Mouse (Mus musculus): ENCODE measurements around the gene Tgfbrap1. TPM values are rescaled to one million over a fixed set of nuclear protein-coding genes. Genes with fewer than 3 reads are reported as not detected.
"Not testable (repeated sequence)": the region's sequence is repeated elsewhere in the genome, so short reads cannot be mapped to it uniquely, and the experiment has no call there.

Gene Tgfbrap1
- total RNA-seq, 1 experiment from 2014 or later = 12.8 TPM

GRCm38 (mm10) chr1:43045204-43045982 lies 53.0 kb downstream of the Tgfbrap1 start:
- ATAC-seq (replicated peaks; ENCODE audit: low read depth, poor library complexity, severe bottlenecking) = no peak

- no peak for ATAC-seq (replicated peaks; ENCODE audit: low read depth, poor library complexity, severe bottlenecking)
These were observed 56.2 kb downstream of the Tgfbrap1 start for GRCm38 (mm10) chr1:43042271-43042670.

DNA sequence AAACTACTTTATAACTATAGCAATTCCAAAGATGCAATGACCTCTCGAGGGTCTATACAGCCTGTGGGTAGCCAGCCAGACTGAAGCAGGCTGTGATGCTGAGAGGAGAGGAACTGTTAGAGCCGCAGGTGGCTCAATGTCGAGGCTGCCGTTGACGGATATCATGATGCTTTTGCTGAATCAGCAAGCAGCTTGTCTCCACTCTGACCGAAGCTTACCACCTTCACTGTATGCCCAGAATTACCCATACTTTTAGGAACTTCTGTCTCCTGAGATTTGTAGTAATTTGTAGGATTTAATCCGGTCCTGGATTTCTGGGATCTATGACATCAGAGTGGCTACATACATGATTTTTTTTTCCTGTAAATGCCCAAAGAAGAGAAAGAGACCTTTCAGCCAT lies 62.4 kb downstream of the Tgfbrap1 start:
- ATAC-seq (replicated peaks; ENCODE audit: low read depth, poor library complexity, severe bottlenecking) = no peak

GRCm38 (mm10) chr1:43015153-43015685 lies 83.2 kb downstream of the Tgfbrap1 start:
- not testable (repeated sequence) for ATAC-seq (replicated peaks; ENCODE audit: low read depth, poor library complexity, severe bottlenecking)

GRCm38 (mm10) chr1:43010461-43010860 lies 88.0 kb downstream of the Tgfbrap1 start:
- ATAC-seq (replicated peaks; ENCODE audit: low read depth, poor library complexity, severe bottlenecking) = no peak

DNA sequence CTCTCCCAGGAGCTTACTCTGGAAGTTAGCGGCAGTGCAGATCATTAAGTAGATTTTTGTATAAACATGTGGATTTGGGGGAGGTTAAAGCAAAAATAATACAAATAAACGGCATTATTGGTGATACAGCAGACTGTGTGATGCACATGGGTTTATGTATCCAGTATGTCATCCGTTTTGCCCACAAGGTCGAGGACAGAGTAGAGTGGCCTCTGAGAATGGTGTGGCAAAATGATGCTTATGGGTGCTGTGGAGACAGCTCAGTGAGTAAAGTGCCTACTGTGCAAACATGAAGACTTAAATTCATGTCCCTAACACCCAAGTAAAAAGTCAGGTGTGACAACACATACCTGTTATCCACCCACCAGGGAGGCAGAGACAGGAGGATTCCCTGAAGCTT lies 91.9 kb downstream of the Tgfbrap1 start:
- no peak for ATAC-seq (replicated peaks; ENCODE audit: low read depth, poor library complexity, severe bottlenecking)

- ATAC-seq (replicated peaks; ENCODE audit: low read depth, poor library complexity, severe bottlenecking) = no peak
These were observed 92.4 kb downstream of the Tgfbrap1 start for GRCm38 (mm10) chr1:43006051-43006514.

Other genes starting within 250 kb of the Tgfbrap1 start
- gene Mrps9, start 247.4 kb downstream of the Tgfbrap1 start, total RNA-seq (2017) = 74.1 and 93.7 TPM in 2 replicates
- gene Gpr45, start 145.8 kb downstream of the Tgfbrap1 start, total RNA-seq (2017) = 2.1 and 2.7 TPM in 2 replicates
- 21.3 and 26.4 TPM in 2 replicates for gene AI597479, start 73 bp upstream of the Tgfbrap1 start, total RNA-seq (2017)
- 0.32 TPM in 1 of 2 replicates, not detected in the other for gene Fhl2, start 98.3 kb upstream of the Tgfbrap1 start, total RNA-seq (2017)

All from common myeloid progenitor, adult 5-6 weeks (primary cell).